Mouse (Mus musculus) limb, embryonic 11.5 days (tissue): ENCODE measurements around the gene N4bp2l2. TPM values are rescaled to one million over a fixed set of nuclear protein-coding genes. Genes with fewer than 3 reads are reported as not detected.

Source experiments
- polyA plus RNA-seq: library from polyadenylated mRNA; unstranded; fragments of >200 nt; fragmentation: Nextera tagmentation; extraction: Ambion mirVana; gene quantifications from 2 replicates; pipeline ENCODE4 v1.2.1, GENCODE M21; 2014

N4bp2l2 gene
- polyA plus RNA-seq, 1 experiment from 2014 or later: 52.4 TPM

Other genes starting within 250 kb of the N4bp2l2 start
- not detected in 2 replicates for gene Zar1l, start 148.0 kb downstream of the N4bp2l2 start, polyA plus RNA-seq
- gene Brca2, start 143.6 kb downstream of the N4bp2l2 start, polyA plus RNA-seq: 32.9 and 38.2 TPM in 2 replicates
- 2.6 and 3.8 TPM in 2 replicates for gene N4bp2l1, start 69.0 kb downstream of the N4bp2l2 start, polyA plus RNA-seq
- 52.7 and 54.3 TPM in 2 replicates for gene Pds5b, start 7.6 kb upstream of the N4bp2l2 start, polyA plus RNA-seq